Mouse (Mus musculus) cerebellum, adult 9-10 months (tissue): ENCODE results near the gene 4930452B06Rik.

Experiments used
- DNase-seq: peaks from one replicate; pipeline ENCODE4 v3.0.0; 2022

The 4930452B06Rik gene

GRCm38 (mm10) chr14:8517681-8518080, 148.4 kb downstream of the 4930452B06Rik start:
- DNase-seq: no peak

- no peak for DNase-seq
Observed at GRCm38 (mm10) chr14:8514071-8514470, 152.0 kb downstream of the 4930452B06Rik start.

GRCm38 (mm10) chr14:8511276-8511675, 154.8 kb downstream of the 4930452B06Rik start:
- DNase-seq: no peak

- no peak for DNase-seq
Observed at GRCm38 (mm10) chr14:8510288-8510959, 155.6 kb downstream of the 4930452B06Rik start.

GRCm38 (mm10) chr14:8508669-8509068, 157.4 kb downstream of the 4930452B06Rik start:
- no peak for DNase-seq

GRCm38 (mm10) chr14:8504206-8504605, 161.8 kb downstream of the 4930452B06Rik start:
- no peak for DNase-seq

- DNase-seq: no peak
Observed at GRCm38 (mm10) chr14:8503345-8503744, 162.7 kb downstream of the 4930452B06Rik start.

GRCm38 (mm10) chr14:8502496-8502895, 163.5 kb downstream of the 4930452B06Rik start:
- no peak for DNase-seq

- DNase-seq: no peak
Observed at GRCm38 (mm10) chr14:8495691-8496090, 170.3 kb downstream of the 4930452B06Rik start.

GRCm38 (mm10) chr14:8494952-8495351, 171.1 kb downstream of the 4930452B06Rik start:
- no peak for DNase-seq

- no peak for DNase-seq
Observed at GRCm38 (mm10) chr14:8494260-8494659, 171.8 kb downstream of the 4930452B06Rik start.

GRCm38 (mm10) chr14:8478098-8478497, 187.9 kb downstream of the 4930452B06Rik start:
- no peak for DNase-seq

GRCm38 (mm10) chr14:8477348-8477747, 188.7 kb downstream of the 4930452B06Rik start:
- DNase-seq: no peak

- DNase-seq: no peak
Observed at GRCm38 (mm10) chr14:8476606-8477005, 189.4 kb downstream of the 4930452B06Rik start.

- no peak for DNase-seq
Observed at GRCm38 (mm10) chr14:8475851-8476250, 190.2 kb downstream of the 4930452B06Rik start.

- DNase-seq: no peak
Observed at GRCm38 (mm10) chr14:8472884-8473283, 193.2 kb downstream of the 4930452B06Rik start.

GRCm38 (mm10) chr14:8464401-8465154, 201.5 kb downstream of the 4930452B06Rik start:
- no peak for DNase-seq

- DNase-seq: no peak
Observed at GRCm38 (mm10) chr14:8462973-8463372, 203.1 kb downstream of the 4930452B06Rik start.

- no peak for DNase-seq
Observed at GRCm38 (mm10) chr14:8462321-8462909, 203.6 kb downstream of the 4930452B06Rik start.

GRCm38 (mm10) chr14:8460226-8461129, 205.6 kb downstream of the 4930452B06Rik start:
- peak; percentile 16 for DNase-seq

GRCm38 (mm10) chr14:8459759-8460158, 206.3 kb downstream of the 4930452B06Rik start:
- DNase-seq: no peak

- DNase-seq: no peak
Observed at GRCm38 (mm10) chr14:8451117-8451516, 214.9 kb downstream of the 4930452B06Rik start.

- DNase-seq: no peak
Observed at GRCm38 (mm10) chr14:8450342-8450741, 215.7 kb downstream of the 4930452B06Rik start.
